Mouse (Mus musculus): ENCODE measurements around the gene Gm7029.

- TF ChIP-seq CTCF (IDR thresholded peaks at IDR 0.05; ENCODE audit: control insufficient read depth, insufficient read depth, low read length) (no peak), POLR2A (IDR thresholded peaks at IDR 0.05; ENCODE audit: borderline replicate concordance, control insufficient read depth, low read depth, low read length) (no peak)
These were observed 39.6 kb downstream of the Gm7029 start for GRCm38 (mm10) chr17:33913264-33913663.
